In genomic region chr10:50772811-50773210, GRCm38 (mm10) we compare ENCODE assay signal across 25 mouse cellular contexts.
DNase-seq lines count a peak whose midpoint lies in the region; ATAC-seq and TF ChIP-seq lines count a peak whose summit lies in the region.
"Had no signal": no experiment of that assay in that cellular context is flagged by ENCODE, and none has a peak within 500 bp of the region (broad histone marks: within the 10 kb centered on the region; RNA-seq: fewer than 3 reads in every experiment).

No protein-coding gene starts in this region.

- H3K4me3 ChIP-seq in forebrain, embryonic 11.5 days (ENCODE audit: low read depth, low read length), result no peak overlapping the region
- H3K4me3 ChIP-seq in forebrain, embryonic 10.5 days, result no peak overlapping the region
- H3K4me3 ChIP-seq in midbrain, postnatal 0 days (ENCODE audit: low read depth, low read length), result no peak overlapping the region
- no peak overlapping the region for H3K4me3 ChIP-seq in midbrain, embryonic 16.5 days (ENCODE audit: low read depth, low read length)
- H3K4me3 ChIP-seq in forebrain, embryonic 14.5 days (ENCODE audit: low read depth, low read length), result no peak overlapping the region
- no peak overlapping the region for H3K4me3 ChIP-seq in heart, embryonic 10.5 days
- H3K4me3 ChIP-seq: heart, adult 2 months; heart, embryonic 13.5 days; neural tube, embryonic 13.5 days had no signal

- WGBS in forebrain, embryonic 11.5 days, result 38% methylated on average over 2 of the region's 2 CpGs
- 43% methylated on average over 2 of the region's 2 CpGs for WGBS in forebrain, embryonic 10.5 days
- WGBS in midbrain, postnatal 0 days, result 38% methylated on average over 2 of the region's 2 CpGs
- WGBS in midbrain, embryonic 16.5 days, result 36% methylated on average over 2 of the region's 2 CpGs
- 9% methylated on average over 2 of the region's 2 CpGs for WGBS in forebrain, embryonic 14.5 days
- WGBS in heart, embryonic 10.5 days, result 70% methylated on average over 2 of the region's 2 CpGs

- no peak overlapping the region for H3K27ac ChIP-seq in forebrain, embryonic 11.5 days (ENCODE audit: low read depth, low read length)
- H3K27ac ChIP-seq in forebrain, embryonic 10.5 days, result no peak overlapping the region
- no peak overlapping the region for H3K27ac ChIP-seq in midbrain, postnatal 0 days (ENCODE audit: low read depth, low read length)
- no peak overlapping the region for H3K27ac ChIP-seq in midbrain, embryonic 16.5 days (ENCODE audit: low read length)
- H3K27ac ChIP-seq in forebrain, embryonic 14.5 days (ENCODE audit: low read depth, low read length), result no peak overlapping the region
- H3K27ac ChIP-seq in heart, embryonic 10.5 days, result no peak overlapping the region
- H3K27ac ChIP-seq: heart, adult 2 months; heart, embryonic 13.5 days; liver, embryonic 14.5 days; neural tube, embryonic 13.5 days had no signal

- no peak overlapping the region for H3K4me2 ChIP-seq in forebrain, embryonic 11.5 days (ENCODE audit: low read depth, low read length, severe bottlenecking)
- H3K4me2 ChIP-seq in midbrain, postnatal 0 days (ENCODE audit: low read depth, low read length, poor library complexity, severe bottlenecking), result no peak overlapping the region
- H3K4me2 ChIP-seq in midbrain, embryonic 16.5 days (ENCODE audit: low read length), result no peak overlapping the region
- no peak overlapping the region for H3K4me2 ChIP-seq in forebrain, embryonic 14.5 days (ENCODE audit: low read length)
- H3K4me2 ChIP-seq: heart, embryonic 13.5 days; neural tube, embryonic 13.5 days had no signal

- H3K27me3 ChIP-seq in forebrain, embryonic 11.5 days (ENCODE audit: control insufficient read depth, insufficient read depth, low read length), result no peaks in the 10 kb centered on the region
- H3K27me3 ChIP-seq in forebrain, embryonic 10.5 days (ENCODE audit: poor library complexity, severe bottlenecking), result no peaks in the 10 kb centered on the region; the same call in 1 of the 2 replicates
- H3K27me3 ChIP-seq in midbrain, postnatal 0 days (ENCODE audit: insufficient read depth, low read length), result no peaks in the 10 kb centered on the region
- H3K27me3 ChIP-seq in midbrain, embryonic 16.5 days (ENCODE audit: control insufficient read depth, insufficient read depth, low read depth, low read length), result no peaks in the 10 kb centered on the region
- no peaks in the 10 kb centered on the region for H3K27me3 ChIP-seq in forebrain, embryonic 14.5 days (replicated peaks; ENCODE audit: control insufficient read depth, insufficient read depth, low read length)
- H3K27me3 ChIP-seq in heart, embryonic 10.5 days (ENCODE audit: insufficient read depth, poor library complexity, severe bottlenecking), result no peaks in the 10 kb centered on the region
- H3K27me3 ChIP-seq: heart, embryonic 13.5 days; Patski had no signal

- no peak overlapping the region for H3K9ac ChIP-seq in forebrain, embryonic 11.5 days (ENCODE audit: low read length)
- no peak overlapping the region for H3K9ac ChIP-seq in midbrain, postnatal 0 days (replicated peaks; ENCODE audit: low read length, poor library complexity, severe bottlenecking)
- no peak overlapping the region for H3K9ac ChIP-seq in midbrain, embryonic 16.5 days (ENCODE audit: low read depth, low read length)
- H3K9ac ChIP-seq in forebrain, embryonic 14.5 days (ENCODE audit: low read length), result no peak overlapping the region
- H3K9ac ChIP-seq: heart, embryonic 13.5 days; liver, embryonic 14.5 days; neural tube, embryonic 13.5 days had no signal

- no peaks in the 10 kb centered on the region for H3K4me1 ChIP-seq in forebrain, embryonic 11.5 days (replicated peaks; ENCODE audit: control insufficient read depth, insufficient read depth, low read length)
- H3K4me1 ChIP-seq in forebrain, embryonic 10.5 days, result peaks cover 16% of the 10 kb centered on the region
- no peaks in the 10 kb centered on the region for H3K4me1 ChIP-seq in midbrain, postnatal 0 days (ENCODE audit: insufficient read depth, low read length)
- no peaks in the 10 kb centered on the region for H3K4me1 ChIP-seq in midbrain, embryonic 16.5 days (ENCODE audit: control insufficient read depth, insufficient read depth, low read length)
- peaks cover 4% of the 10 kb centered on the region for H3K4me1 ChIP-seq in forebrain, embryonic 14.5 days (ENCODE audit: control insufficient read depth, insufficient read depth, low read length)
- no peaks in the 10 kb centered on the region for H3K4me1 ChIP-seq in heart, embryonic 10.5 days
- H3K4me1 ChIP-seq: heart, embryonic 13.5 days; neural tube, embryonic 13.5 days had no signal

- H3K9me3 ChIP-seq in forebrain, embryonic 11.5 days (ENCODE audit: control insufficient read depth, low read length), result no peaks in the 10 kb centered on the region
- no peaks in the 10 kb centered on the region for H3K9me3 ChIP-seq in forebrain, embryonic 10.5 days
- H3K9me3 ChIP-seq in midbrain, postnatal 0 days (ENCODE audit: low read length), result no peaks in the 10 kb centered on the region
- H3K9me3 ChIP-seq in midbrain, embryonic 16.5 days (replicated peaks; ENCODE audit: control insufficient read depth, low read length, poor library complexity, severe bottlenecking), result no peaks in the 10 kb centered on the region
- H3K9me3 ChIP-seq in forebrain, embryonic 14.5 days (replicated peaks; ENCODE audit: control insufficient read depth, low read length), result no peaks in the 10 kb centered on the region
- H3K9me3 ChIP-seq in heart, embryonic 10.5 days, result no peaks in the 10 kb centered on the region
- H3K9me3 ChIP-seq: G1E; heart, embryonic 13.5 days; neural tube, embryonic 13.5 days had no signal

- TF ChIP-seq CTCF in midbrain, postnatal 0 days (IDR thresholded peaks at IDR 0.05), result no peak

- peak; percentile 77 for ATAC-seq in forebrain, embryonic 11.5 days (replicated peaks; ENCODE audit: low FRiP score)
- ATAC-seq in midbrain, postnatal 0 days (ENCODE audit: low FRiP score), result no peak
- ATAC-seq in midbrain, embryonic 16.5 days, result no peak
- ATAC-seq in forebrain, embryonic 14.5 days, result peak; percentile 92
- ATAC-seq: Patski had no signal

- H3K36me3 ChIP-seq in forebrain, embryonic 11.5 days (ENCODE audit: control insufficient read depth, insufficient read depth, low read length), result no peaks in the 10 kb centered on the region
- no peaks in the 10 kb centered on the region for H3K36me3 ChIP-seq in forebrain, embryonic 10.5 days (replicated peaks)
- no peaks in the 10 kb centered on the region for H3K36me3 ChIP-seq in midbrain, postnatal 0 days (ENCODE audit: insufficient read depth, low read length)
- H3K36me3 ChIP-seq in midbrain, embryonic 16.5 days (ENCODE audit: control insufficient read depth, insufficient read depth, low read length), result no peaks in the 10 kb centered on the region
- H3K36me3 ChIP-seq in forebrain, embryonic 14.5 days (ENCODE audit: control insufficient read depth, insufficient read depth, low read length), result no peaks in the 10 kb centered on the region
- H3K36me3 ChIP-seq in heart, embryonic 10.5 days, result peaks cover under 1% of the 10 kb centered on the region; the same call in 1 of the 2 replicates
- H3K36me3 ChIP-seq: neural tube, embryonic 13.5 days had no signal

- no peak for DNase-seq in forebrain, embryonic 11.5 days (ENCODE audit: low spot score)
- no peak for DNase-seq in forebrain, embryonic 10.5 days (ENCODE audit: extremely low spot score, low spot score)
- DNase-seq in midbrain, postnatal 0 days (ENCODE audit: low spot score), result peak; percentile 22
- peak; percentile 86 for DNase-seq in forebrain, embryonic 14.5 days (ENCODE audit: low spot score)
- no peak for DNase-seq in heart, embryonic 10.5 days (ENCODE audit: low spot score)
- no peak for DNase-seq in left cerebral cortex, adult 18-20 months (ENCODE audit: low spot score in 2 of 2)
- DNase-seq: adrenal gland, postnatal 10 days; cerebellum, adult 2 months; cerebellum, postnatal 14 days; heart, adult 2 months; heart, postnatal 10 days; kidney, adult 18-20 months; kidney, postnatal 36 days; layer of hippocampus, postnatal 36 days; liver; lung, adult 2 months; lung, postnatal 10 days; right cerebral cortex, postnatal 14 days; thymus, postnatal 4 days had no signal

Comparison
In these comparisons a context has a peak if more than half of its experiments do, and no peak if none do; other contexts are left out.
1. DNase-seq: peak in midbrain, postnatal 0 days (single experiment) and forebrain, embryonic 14.5 days (single experiment); none in forebrain, embryonic 11.5 days (single experiment), forebrain, embryonic 10.5 days (single experiment), heart, embryonic 10.5 days (single experiment) and left cerebral cortex, adult 18-20 months (0 of 2).
2. ATAC-seq: peak in forebrain, embryonic 11.5 days (single experiment) and forebrain, embryonic 14.5 days (single experiment); none in midbrain, postnatal 0 days (single experiment) and midbrain, embryonic 16.5 days (single experiment).